Mouse (Mus musculus) heart, embryonic 15.5 days (tissue): ENCODE data around the gene Scn8a. TPM values are rescaled to one million over a fixed set of nuclear protein-coding genes. Genes with fewer than 3 reads are reported as not detected.

ENCODE experiments used
- ATAC-seq: fragments of 200-750 bp; cut with Nextera tagmentation; replicated peaks from 2 replicates; pipeline ENCODE4 v1.8.0; 2017; ENCODE audit warnings: low read depth, moderate TSS enrichment; ENCODE audit not compliant: insufficient number of reproducible peaks, insufficient read depth, low FRiP score
- H3K27ac ChIP-seq: fragments of 300-500 bp; sonication (generic); 2 replicates; pipeline ENCODE4 v1.5.1; 2015; ENCODE audit warnings: mild to moderate bottlenecking, inconsistent platforms
- H3K27me3 ChIP-seq: fragments of 300-500 bp; sonication (generic); 2 replicates; pipeline ENCODE4 v1.6.1; 2015; ENCODE audit warnings: inconsistent platforms
- H3K36me3 ChIP-seq: fragments of 300-500 bp; sonication (generic); 2 replicates; pipeline ENCODE4 v1.6.1; 2015; ENCODE audit warnings: mild to moderate bottlenecking, inconsistent platforms
- H3K4me1 ChIP-seq: fragments of 300-500 bp; sonication (generic); replicated peaks from 2 replicates; pipeline ENCODE4 v1.6.1; 2015; ENCODE audit warnings: inconsistent platforms
- H3K4me2 ChIP-seq: fragments of 300-500 bp; sonication (generic); 2 replicates; pipeline ENCODE4 v1.6.1; 2015; ENCODE audit warnings: inconsistent platforms, mild to moderate bottlenecking, moderate library complexity
- H3K4me3 ChIP-seq: fragments of 300-500 bp; sonication (generic); 2 replicates; pipeline ENCODE4 v1.5.1; 2015; ENCODE audit warnings: mild to moderate bottlenecking, inconsistent platforms
- H3K9ac ChIP-seq: fragments of 300-500 bp; sonication (generic); 2 replicates; pipeline ENCODE4 v1.6.1; 2015; ENCODE audit warnings: mild to moderate bottlenecking, inconsistent platforms
- H3K9me3 ChIP-seq: fragments of 300-500 bp; sonication (generic); replicated peaks from 2 replicates; pipeline ENCODE4 v1.6.1; 2016; ENCODE audit warnings: inconsistent platforms
- WGBS: fragments of 180-500 bp; shearing (Covaris S2); methylation state at CpG from one replicate; pipeline ENCODE4 v1.1.7; 2015; ENCODE audit warnings: mixed read lengths; 5-methylcytosine and 5-hydroxymethylcytosine counted together
- polyA plus RNA-seq: library from polyadenylated mRNA; unstranded; fragments of >200 nt; fragmentation: Nextera tagmentation; extraction: Ambion mirVana; gene quantifications from 2 replicates; pipeline ENCODE4 v1.2.1, GENCODE M21; 2015

Scn8a gene
- polyA plus RNA-seq, 1 experiment from 2014 or later = 0.28 TPM

- Histone ChIP-seq H3K9me3 (no peaks in the 10 kb centered on the region), H3K36me3 (no peaks in the 10 kb centered on the region), H3K27me3 (peaks cover 50% of the 10 kb centered on the region), H3K4me2 (no peak overlapping the region), H3K27ac (no peak overlapping the region), H3K4me1 (peaks cover 47% of the 10 kb centered on the region), H3K9ac (no peak overlapping the region), H3K4me3 (no peak overlapping the region)
- 73% methylated on average over 5 of the region's 5 CpGs for WGBS
- ATAC-seq = no peak
Measured at GRCm38 (mm10) chr15:101074067-101074466, 204.4 kb downstream of the Scn8a start.

- 62% methylated on average over 4 of the region's 4 CpGs for WGBS
- no peak overlapping the region for H3K4me3 ChIP-seq
Measured at GRCm38 (mm10) chr15:101075150-101075549, 205.5 kb downstream of the Scn8a start.

GRCm38 (mm10) chr15:101075656-101076055 is 206.0 kb downstream of the Scn8a start:
- H3K9ac ChIP-seq = no peak overlapping the region
- H3K27ac ChIP-seq = no peak overlapping the region
- H3K27me3 ChIP-seq = peaks cover 47% of the 10 kb centered on the region
- H3K36me3 ChIP-seq = no peaks in the 10 kb centered on the region
- no peak overlapping the region for H3K4me3 ChIP-seq
- peak overlapping the region; percentile 91; the same call in 1 of the 2 replicates for H3K4me2 ChIP-seq
- WGBS = 67% methylated on average over 5 of the region's 5 CpGs
- peaks cover 48% of the 10 kb centered on the region for H3K4me1 ChIP-seq
- H3K9me3 ChIP-seq = no peaks in the 10 kb centered on the region
- ATAC-seq = no peak

More at GRCm38 (mm10) chr15:101075150-101075549, 205.5 kb downstream of the Scn8a start:
- no peaks in the 10 kb centered on the region for H3K9me3 ChIP-seq
- ATAC-seq = no peak
- no peak overlapping the region for H3K9ac ChIP-seq
- H3K36me3 ChIP-seq = no peaks in the 10 kb centered on the region
- H3K27me3 ChIP-seq = peaks cover 48% of the 10 kb centered on the region
- no peak overlapping the region for H3K27ac ChIP-seq
- H3K4me1 ChIP-seq = peaks cover 50% of the 10 kb centered on the region
- no peak overlapping the region for H3K4me2 ChIP-seq

GRCm38 (mm10) chr15:101076071-101077000 is 206.7 kb downstream of the Scn8a start:
- Histone ChIP-seq H3K27ac (no peak overlapping the region), H3K4me3 (peak overlapping the region; percentile 65), H3K4me2 (peak overlapping the region; percentile 91), H3K4me1 (peaks cover 43% of the 10 kb centered on the region), H3K9ac (no peak overlapping the region), H3K9me3 (no peaks in the 10 kb centered on the region), H3K36me3 (no peaks in the 10 kb centered on the region), H3K27me3 (peaks cover 46% of the 10 kb centered on the region)
- ATAC-seq = no peak
- 18% methylated on average over 26 of the region's 26 CpGs for WGBS

GRCm38 (mm10) chr15:101077001-101077812 is 207.5 kb downstream of the Scn8a start:
- peak overlapping the region; percentile 80 for H3K27ac ChIP-seq
- WGBS = 1% methylated on average over 34 of the region's 34 CpGs
- peaks cover 40% of the 10 kb centered on the region for H3K4me1 ChIP-seq

DNA sequence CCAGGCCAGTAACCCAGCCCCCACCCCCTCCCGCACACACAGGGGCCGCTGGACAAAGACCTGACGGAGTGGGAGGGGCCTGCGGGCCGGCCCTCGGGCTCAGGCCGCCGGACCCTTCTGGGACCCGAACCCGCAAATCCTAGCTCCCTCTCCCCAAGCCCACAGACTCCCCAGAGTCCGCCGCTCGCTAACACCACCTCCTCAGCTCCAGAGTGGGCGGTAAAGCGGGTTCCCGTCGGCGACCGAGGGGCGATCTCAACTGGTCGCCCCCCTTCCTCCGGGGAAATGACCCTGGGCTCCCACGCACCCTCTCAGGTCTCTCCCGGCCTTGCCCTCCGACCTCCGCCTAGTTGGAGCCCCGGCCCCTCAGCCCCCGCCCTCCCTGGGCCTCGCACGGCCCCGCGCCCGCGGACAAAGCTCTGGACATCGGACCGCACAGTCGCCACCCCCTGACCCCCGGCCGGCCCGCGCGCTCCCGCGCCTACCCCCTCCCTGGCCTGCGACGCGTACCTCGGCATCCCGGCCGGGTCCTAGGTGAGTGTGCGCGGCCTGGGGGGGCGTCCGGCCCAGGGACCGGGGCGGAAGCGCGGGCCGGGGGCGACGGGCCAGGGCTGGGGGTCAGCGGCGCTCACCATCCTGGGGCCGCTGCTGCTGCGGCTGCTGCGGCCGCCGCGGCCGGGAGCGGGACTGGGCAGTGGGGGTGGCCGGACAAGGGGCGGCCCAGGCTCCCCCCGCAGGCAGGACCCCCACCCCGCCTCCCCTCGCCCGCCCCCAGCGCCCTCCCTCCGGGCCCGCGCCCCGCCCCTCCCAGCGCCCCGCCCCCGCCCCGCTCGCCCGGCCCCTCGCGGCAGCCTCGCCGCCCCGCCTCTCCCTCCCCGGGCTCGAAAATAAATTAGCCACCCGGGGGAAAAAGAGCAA is 208.4 kb downstream of the Scn8a start, which contains the start of gene Fignl2:
Gene Fignl2 (minus strand): TSS at position 755 of the 918 bp plus-strand sequence.
- H3K27ac ChIP-seq = peak within 1 kb of the TSS; percentile 80
- peaks cover 36% of the 10 kb centered on the region for H3K4me1 ChIP-seq
- WGBS = under 1% methylated on average over 60 of the region's 96 CpGs
- no peaks in the 10 kb centered on the region for H3K36me3 ChIP-seq
- ATAC-seq = peak; percentile 67
- H3K4me3 ChIP-seq = peak within 1 kb of the TSS; percentile 65
- peak within 1 kb of the TSS; percentile 70 for H3K9ac ChIP-seq
- H3K27me3 ChIP-seq = peaks cover 41% of the 10 kb centered on the region
- H3K9me3 ChIP-seq = no peaks in the 10 kb centered on the region
- H3K4me2 ChIP-seq = peak within 1 kb of the TSS; percentile 91

More at GRCm38 (mm10) chr15:101077001-101077812, 207.5 kb downstream of the Scn8a start:
- Histone ChIP-seq H3K36me3 (no peaks in the 10 kb centered on the region), H3K4me3 (peak overlapping the region; percentile 65), H3K4me2 (peak overlapping the region; percentile 91), H3K27me3 (peaks cover 41% of the 10 kb centered on the region), H3K9ac (peak overlapping the region; percentile 70), H3K9me3 (no peaks in the 10 kb centered on the region)
- ATAC-seq = no peak

- H3K4me1 ChIP-seq = peaks cover 36% of the 10 kb centered on the region
- H3K4me3 ChIP-seq = peak overlapping the region; percentile 65
- H3K36me3 ChIP-seq = no peaks in the 10 kb centered on the region
- H3K9ac ChIP-seq = peak overlapping the region; percentile 70
- no peaks in the 10 kb centered on the region for H3K9me3 ChIP-seq
- H3K4me2 ChIP-seq = peak overlapping the region; percentile 91
- H3K27me3 ChIP-seq = peaks cover 41% of the 10 kb centered on the region
- H3K27ac ChIP-seq = peak overlapping the region; percentile 80
- ATAC-seq = peak; percentile 72
- WGBS = 1% methylated on average over 30 of the region's 30 CpGs
Measured at GRCm38 (mm10) chr15:101078731-101079156, 209.1 kb downstream of the Scn8a start.

DNA sequence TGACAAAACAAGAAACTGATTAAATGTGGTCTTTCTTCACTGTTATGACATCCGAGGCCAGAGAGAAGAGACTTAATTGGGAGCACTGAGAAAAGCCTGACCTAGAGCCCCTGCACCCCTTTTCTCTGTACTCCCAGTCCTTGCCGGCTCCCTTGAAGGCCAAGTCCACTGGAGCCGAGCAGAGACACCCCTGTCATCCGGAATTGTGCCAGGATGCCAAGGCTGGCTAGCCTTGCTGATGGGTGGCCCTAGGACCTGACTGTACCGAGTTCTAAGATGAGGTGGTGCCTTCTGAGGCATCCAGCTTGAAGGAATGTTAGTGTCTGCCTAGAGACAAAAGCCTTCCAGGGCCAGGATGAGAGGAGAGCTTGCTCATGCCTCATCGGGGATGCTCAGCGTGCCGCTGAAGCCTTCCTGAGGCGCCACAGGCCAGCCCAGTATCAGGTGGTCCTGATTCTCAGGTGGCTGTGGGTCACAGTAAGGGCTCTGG is 210.4 kb downstream of the Scn8a start:
- Histone ChIP-seq H3K4me3 (no peak overlapping the region), H3K27me3 (peaks cover 40% of the 10 kb centered on the region), H3K9me3 (no peaks in the 10 kb centered on the region), H3K4me1 (peaks cover 34% of the 10 kb centered on the region), H3K27ac (no peak overlapping the region), H3K4me2 (no peak overlapping the region), H3K9ac (no peak overlapping the region), H3K36me3 (no peaks in the 10 kb centered on the region)
- no peak for ATAC-seq
- WGBS = 78% methylated on average over 9 of the region's 9 CpGs

- no peaks in the 10 kb centered on the region for H3K36me3 ChIP-seq
- ATAC-seq = no peak
- peaks cover 30% of the 10 kb centered on the region for H3K27me3 ChIP-seq
- no peaks in the 10 kb centered on the region for H3K9me3 ChIP-seq
- peaks cover 28% of the 10 kb centered on the region for H3K4me1 ChIP-seq
- H3K9ac ChIP-seq = no peak overlapping the region
- no peak overlapping the region for H3K4me2 ChIP-seq
- 67% methylated on average over 7 of the region's 7 CpGs for WGBS
- no peak overlapping the region for H3K27ac ChIP-seq
- H3K4me3 ChIP-seq = no peak overlapping the region
Measured at GRCm38 (mm10) chr15:101081035-101081548, 211.4 kb downstream of the Scn8a start.

DNA sequence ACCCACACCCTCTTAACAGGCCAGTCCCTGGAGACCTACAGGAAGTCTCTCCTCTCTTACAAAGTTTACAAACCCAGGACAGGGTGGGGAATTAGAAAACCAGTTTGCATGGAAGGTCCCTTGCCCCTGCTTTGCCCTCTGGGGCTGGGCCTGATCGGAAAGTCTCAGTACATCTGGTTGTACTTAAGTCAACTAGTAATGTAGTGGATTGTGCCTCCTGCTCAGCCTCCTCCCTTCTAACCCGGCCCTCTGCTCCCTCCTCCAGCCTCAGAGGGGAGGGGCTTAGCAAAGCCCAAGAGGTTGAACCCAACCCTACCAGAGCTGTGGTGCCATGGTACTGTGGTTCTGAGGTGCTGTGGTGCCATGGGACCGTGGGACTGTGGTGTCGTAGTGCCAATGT is 212.6 kb downstream of the Scn8a start:
- Histone ChIP-seq H3K9ac (no peak overlapping the region), H3K9me3 (no peaks in the 10 kb centered on the region), H3K36me3 (no peaks in the 10 kb centered on the region), H3K4me3 (no peak overlapping the region), H3K4me1 (peaks cover 16% of the 10 kb centered on the region), H3K27ac (no peak overlapping the region), H3K27me3 (peaks cover 18% of the 10 kb centered on the region), H3K4me2 (no peak overlapping the region)
- ATAC-seq = no peak
- 53% methylated on average over 4 of the region's 4 CpGs for WGBS
